Mouse (Mus musculus) MEL (cell line): ENCODE data around the gene Gucd1. TPM values are rescaled to one million over a fixed set of nuclear protein-coding genes. Genes with fewer than 3 reads are reported as not detected.

ENCODE experiments used
- DNase-seq: peaks from one replicate; pipeline ENCODE4 v3.0.0; 2011; ENCODE audit warnings: low read depth, low spot score
- H3K27ac ChIP-seq: 2 replicates; pipeline ENCODE4 v1.5.1; 2012; ENCODE audit warnings: low read depth, mild to moderate bottlenecking, control low read depth, low read length, moderate library complexity; ENCODE audit not compliant: control insufficient read depth
- H3K27me3 ChIP-seq, 2 experiments: fragments of 150-350 bp in 1 of 2; sonication (generic) in 1 of 2; 2 replicates each; pipeline ENCODE4 v1.6.1; 2012; ENCODE audit warnings: low read length in 2 of 2, mild to moderate bottlenecking in 2 of 2, improper control_type of control experiment in 1 of 2, moderate library complexity in 1 of 2; ENCODE audit not compliant: insufficient read depth in 2 of 2, control insufficient read depth in 1 of 2
- H3K36me3 ChIP-seq, 2 experiments: 2 replicates each; pipeline ENCODE4 v1.6.1; 2012 to 2014; ENCODE audit warnings: low read length in 2 of 2, improper control_type of control experiment in 1 of 2, inconsistent platforms in 1 of 2, mild to moderate bottlenecking in 1 of 2; ENCODE audit not compliant: insufficient read depth in 2 of 2, control insufficient read depth in 1 of 2
- H3K4me1 ChIP-seq, 2 experiments: fragments of 150-350 bp in 1 of 2; sonication (generic) in 1 of 2; 2 replicates each; pipeline ENCODE4 v1.6.1; 2012; ENCODE audit warnings: low read length in 2 of 2, improper control_type of control experiment in 1 of 2, mild to moderate bottlenecking in 1 of 2; ENCODE audit not compliant: insufficient read depth in 2 of 2, control insufficient read depth in 1 of 2
- H3K4me3 ChIP-seq, 2 experiments: fragments of 150-350 bp in 1 of 2; sonication (generic) in 1 of 2; 2 replicates each; pipeline ENCODE4 v1.5.1; 2012; ENCODE audit warnings: low read depth in 2 of 2, low read length in 2 of 2, mild to moderate bottlenecking in 2 of 2, moderate library complexity in 2 of 2, control low read depth in 1 of 2, improper control_type of control experiment in 1 of 2; ENCODE audit not compliant: control insufficient read depth in 1 of 2, insufficient read depth in 1 of 2
- H3K79me2 ChIP-seq: 2 replicates; pipeline ENCODE4 v1.6.1; 2012; ENCODE audit warnings: mild to moderate bottlenecking, low read length, moderate library complexity; ENCODE audit not compliant: control insufficient read depth, poor library complexity, insufficient read depth
- H3K9ac ChIP-seq: 2 replicates; pipeline ENCODE4 v1.6.1; 2012; ENCODE audit warnings: low read depth, mild to moderate bottlenecking, control low read depth, low read length, moderate library complexity; ENCODE audit not compliant: control insufficient read depth, poor library complexity, severe bottlenecking
- H3K9me3 ChIP-seq: fragments of 150-350 bp; sonication (generic); replicated peaks from 2 replicates; pipeline ENCODE4 v1.6.1; 2012; ENCODE audit warnings: mild to moderate bottlenecking, low read length, improper control_type of control experiment, moderate library complexity; ENCODE audit not compliant: insufficient read depth
- BHLHE40 ChIP-seq: IDR thresholded peaks from 2 replicates; pipeline ENCODE4 v1.6.1; 2012; ENCODE audit warnings: low read depth, mild to moderate bottlenecking, inconsistent platforms, low read length, improper control_type of control experiment, borderline replicate concordance
- CHD2 ChIP-seq: IDR thresholded peaks from 2 replicates; pipeline ENCODE4 v1.6.1; 2011; ENCODE audit warnings: low read length, improper control_type of control experiment
- EP300 ChIP-seq, 2 experiments: IDR thresholded peaks; 2 replicates each; pipeline ENCODE4 v1.6.1; 2011; ENCODE audit warnings: improper control_type of control experiment in 2 of 2, low read length in 2 of 2, low read depth in 1 of 2, mild to moderate bottlenecking in 1 of 2
- GABPA ChIP-seq: IDR thresholded peaks from 2 replicates; pipeline ENCODE4 v1.6.1; 2012; ENCODE audit warnings: low read depth, mild to moderate bottlenecking, inconsistent platforms, low read length, improper control_type of control experiment, moderate library complexity
- GATA1 ChIP-seq: IDR thresholded peaks from 2 replicates; pipeline ENCODE4 v1.6.1; 2011; ENCODE audit warnings: low read depth, low read length, improper control_type of control experiment
- HCFC1 ChIP-seq: IDR thresholded peaks from 2 replicates; pipeline ENCODE4 v1.6.1; 2012; ENCODE audit warnings: low read depth, mild to moderate bottlenecking, inconsistent platforms, low read length, improper control_type of control experiment, moderate library complexity
- KAT2A ChIP-seq: conservative IDR thresholded peaks from 2 replicates; pipeline ENCODE4 v1.6.1; 2012; ENCODE audit warnings: low read depth, low read length, improper control_type of control experiment, inconsistent platforms
- MAFK ChIP-seq: IDR thresholded peaks from 2 replicates; pipeline ENCODE4 v1.6.1; 2011; ENCODE audit warnings: low read depth, mild to moderate bottlenecking, low read length, improper control_type of control experiment, borderline replicate concordance
- MAX ChIP-seq: IDR thresholded peaks from 2 replicates; pipeline ENCODE4 v1.6.1; 2011; ENCODE audit warnings: low read length, improper control_type of control experiment
- MEF2A ChIP-seq: IDR thresholded peaks from 2 replicates; pipeline ENCODE4 v1.6.1; 2014; ENCODE audit warnings: low read depth, mild to moderate bottlenecking, inconsistent platforms, low read length, improper control_type of control experiment; ENCODE audit not compliant: poor library complexity, insufficient replicate concordance, severe bottlenecking; ENCODE audit errors: extremely low read depth
- MYB ChIP-seq: IDR thresholded peaks from 2 replicates; pipeline ENCODE4 v1.6.1; 2011; ENCODE audit warnings: mild to moderate bottlenecking, low read depth, low read length, improper control_type of control experiment
- NRF1 ChIP-seq: IDR thresholded peaks from 2 replicates; pipeline ENCODE4 v1.6.1; 2014; ENCODE audit warnings: low read depth, mild to moderate bottlenecking, inconsistent platforms, low read length, improper control_type of control experiment, moderate library complexity; ENCODE audit not compliant: poor library complexity, insufficient read depth, severe bottlenecking
- POLR2AphosphoS2 ChIP-seq: IDR thresholded peaks from 2 replicates; pipeline ENCODE4 v1.6.1; 2011; ENCODE audit warnings: low read length, improper control_type of control experiment
- RAD21 ChIP-seq: IDR thresholded peaks from 2 replicates; pipeline ENCODE4 v1.6.1; 2011; ENCODE audit warnings: mild to moderate bottlenecking, low read depth, low read length, improper control_type of control experiment
- RCOR1 ChIP-seq: IDR thresholded peaks from 2 replicates; pipeline ENCODE4 v1.6.1; 2012; ENCODE audit warnings: low read depth, mild to moderate bottlenecking, inconsistent platforms, low read length, improper control_type of control experiment
- TCF12 ChIP-seq: IDR thresholded peaks from 2 replicates; pipeline ENCODE4 v1.6.1; 2014; ENCODE audit warnings: low read depth, mild to moderate bottlenecking, inconsistent platforms, low read length, improper control_type of control experiment, moderate library complexity
- UBTF ChIP-seq: IDR thresholded peaks from 2 replicates; pipeline ENCODE4 v1.6.1; 2012; ENCODE audit warnings: low read depth, mild to moderate bottlenecking, inconsistent platforms, low read length, improper control_type of control experiment, moderate library complexity, borderline replicate concordance; ENCODE audit not compliant: insufficient read depth
- ZC3H11A ChIP-seq: IDR thresholded peaks from 2 replicates; pipeline ENCODE4 v1.6.1; 2012; ENCODE audit warnings: low read depth, mild to moderate bottlenecking, inconsistent platforms, low read length, improper control_type of control experiment
- ZKSCAN1 ChIP-seq: IDR thresholded peaks from 2 replicates; pipeline ENCODE4 v1.6.1; 2012; ENCODE audit warnings: low read depth, mild to moderate bottlenecking, inconsistent platforms, low read length, improper control_type of control experiment, moderate library complexity
- polyA plus RNA-seq, 2 experiments: library from polyadenylated mRNA; stranded (reverse) in 1 of 2; unstranded in 1 of 2; fragments of >175 nt in 1 of 2; fragments of >200 nt in 1 of 2; gene quantifications; 2 replicates each; pipeline versions ENCODE4 v1.2.1 to v1.2.4; 2012; ENCODE audit warnings: low replicate concordance in 2 of 2, low read depth in 1 of 2; ENCODE audit not compliant: insufficient read length in 2 of 2, insufficient read depth in 1 of 2, missing spikeins in 1 of 2
- total RNA-seq: library from RNA; depleted of rRNA; stranded (reverse); fragments of 300-350 nt; gene quantifications from 2 replicates; pipeline ENCODE4 v1.2.3, GENCODE M21; 2012

Gucd1 gene
- total and polyA plus RNA-seq, 3 experiments, result 18.7 to 30.7 TPM; not detected in 1

- Histone ChIP-seq H3K27ac (no peak overlapping the region), H3K9me3 (no peaks in the 10 kb centered on the region), H3K27me3 (no peaks in the 10 kb centered on the region), H3K79me2 (no peaks in the 10 kb centered on the region), H3K9ac (no peak overlapping the region), H3K4me1 (peaks cover 2 to 7% of the 10 kb centered on the region in 2 experiments; a peak in 3 of 4 replicates), H3K4me3 (no peak overlapping the region), H3K36me3 (no peaks in the 10 kb centered on the region)
- no peak for DNase-seq
- TF ChIP-seq KAT2A, result no peak
- TF ChIP-seq MAX, result no peak
- no peak for TF ChIP-seq MYB
- TF ChIP-seq NRF1, result no peak
- TF ChIP-seq UBTF, result no peak
- no peak for TF ChIP-seq TCF12
- no peak for TF ChIP-seq RAD21
- no peak for TF ChIP-seq GATA1
- no peak for TF ChIP-seq ZC3H11A
- no peak for TF ChIP-seq RCOR1
- TF ChIP-seq BHLHE40, result no peak
- no peak for TF ChIP-seq EP300 (IDR thresholded peaks at IDR 0.05; ENCODE audit: low read depth in 1 of 2, low read length in 2 of 2)
- TF ChIP-seq MAFK, result no peak
- no peak for TF ChIP-seq ZKSCAN1
- TF ChIP-seq POLR2AphosphoS2, result no peak
- TF ChIP-seq HCFC1, result no peak
- no peak for TF ChIP-seq GABPA
These were observed 37.8 kb upstream of the Gucd1 start for GRCm38 (mm10) chr10:75555557-75555956.

GRCm38 (mm10) chr10:75554090-75554489 lies 36.3 kb upstream of the Gucd1 start:
- H3K36me3 ChIP-seq, result no peaks in the 10 kb centered on the region
- H3K4me3 ChIP-seq, result no peak overlapping the region
- H3K27ac ChIP-seq, result no peak overlapping the region
- H3K79me2 ChIP-seq, result no peaks in the 10 kb centered on the region
- peaks cover 2 to 7% of the 10 kb centered on the region in 2 experiments; a peak in 3 of 4 replicates for H3K4me1 ChIP-seq
- no peaks in the 10 kb centered on the region for H3K9me3 ChIP-seq
- H3K27me3 ChIP-seq, result no peaks in the 10 kb centered on the region
- H3K9ac ChIP-seq, result no peak overlapping the region
- TF ChIP-seq MEF2A, result no peak
- no peak for TF ChIP-seq MAFK
- TF ChIP-seq ZC3H11A, result no peak
- TF ChIP-seq MYB, result no peak
- no peak for TF ChIP-seq CHD2
- TF ChIP-seq, all 39 proteins: peak for 0
- DNase-seq, result no peak
